Mouse (Mus musculus): ENCODE measurements at regions not wholly inside any gene's neighbourhood (a gene's known extent, or its start where the extent isn't known, plus 50 kb on each side); places are given as distances from the start of the nearest gene placed in this dataset.

GRCm38 (mm10) chr15:67388514-67388913 is 887.8 kb upstream of the Lrrc6 start:
- Histone ChIP-seq H3K9me3 (ENCODE audit: low read length) (no peaks in the 10 kb centered on the region), H3K4me2 (ENCODE audit: low read depth, low read length) (no peak overlapping the region), H3K9ac (replicated peaks) (no peak overlapping the region), H3K4me3 (ENCODE audit: low read depth, low read length) (no peak overlapping the region), H3K36me3 (replicated peaks; ENCODE audit: insufficient read depth, low read length) (no peaks in the 10 kb centered on the region), H3K27me3 (ENCODE audit: insufficient read depth, low read length) (no peaks in the 10 kb centered on the region), H3K4me1 (ENCODE audit: insufficient read depth) (no peaks in the 10 kb centered on the region), H3K27ac (ENCODE audit: low read depth) (no peak overlapping the region)
- TF ChIP-seq CTCF (IDR thresholded peaks at IDR 0.05; ENCODE audit: low read depth) (no peak), EP300 (IDR thresholded peaks at IDR 0.05; ENCODE audit: low read depth) (no peak)
- WGBS (ENCODE audit: insufficient replicate concordance), result 81% methylated on average over 8 of the region's 8 CpGs
- ATAC-seq (no peak), DNase-seq (no peak)

GRCm38 (mm10) chr15:67386896-67387295 is 886.2 kb upstream of the Lrrc6 start:
- H3K36me3 ChIP-seq (replicated peaks; ENCODE audit: insufficient read depth, low read length), result no peaks in the 10 kb centered on the region
- H3K4me3 ChIP-seq (ENCODE audit: low read depth, low read length), result no peak overlapping the region
- no peak for ATAC-seq
- H3K4me2 ChIP-seq (ENCODE audit: low read depth, low read length), result no peak overlapping the region
- no peak overlapping the region for H3K27ac ChIP-seq (ENCODE audit: low read depth)
- no peak overlapping the region for H3K9ac ChIP-seq (replicated peaks)
- H3K27me3 ChIP-seq (ENCODE audit: insufficient read depth, low read length), result no peaks in the 10 kb centered on the region
- DNase-seq, result no peak
- no peaks in the 10 kb centered on the region for H3K9me3 ChIP-seq (ENCODE audit: low read length)
- TF ChIP-seq CTCF (IDR thresholded peaks at IDR 0.05; ENCODE audit: low read depth), result no peak
- no peak for TF ChIP-seq EP300 (IDR thresholded peaks at IDR 0.05; ENCODE audit: low read depth)
- H3K4me1 ChIP-seq (ENCODE audit: insufficient read depth), result no peaks in the 10 kb centered on the region

- H3K4me1 ChIP-seq (ENCODE audit: insufficient read depth), result no peaks in the 10 kb centered on the region
- no peak overlapping the region for H3K9ac ChIP-seq (replicated peaks)
- TF ChIP-seq EP300 (IDR thresholded peaks at IDR 0.05; ENCODE audit: low read depth) (no peak), CTCF (IDR thresholded peaks at IDR 0.05; ENCODE audit: low read depth) (no peak)
- no peak for ATAC-seq
- no peaks in the 10 kb centered on the region for H3K27me3 ChIP-seq (ENCODE audit: insufficient read depth, low read length)
- H3K9me3 ChIP-seq (ENCODE audit: low read length), result no peaks in the 10 kb centered on the region; the same call in 1 of the 2 replicates
- no peak overlapping the region for H3K4me2 ChIP-seq (ENCODE audit: low read depth, low read length)
- 81% methylated on average over 4 of the region's 4 CpGs for WGBS (ENCODE audit: insufficient replicate concordance)
- no peaks in the 10 kb centered on the region for H3K36me3 ChIP-seq (replicated peaks; ENCODE audit: insufficient read depth, low read length)
- no peak for DNase-seq
- H3K4me3 ChIP-seq (ENCODE audit: low read depth, low read length), result no peak overlapping the region
- H3K27ac ChIP-seq (ENCODE audit: low read depth), result no peak overlapping the region
Observed at GRCm38 (mm10) chr15:67373599-67373998, 872.9 kb upstream of the Lrrc6 start.

DNA sequence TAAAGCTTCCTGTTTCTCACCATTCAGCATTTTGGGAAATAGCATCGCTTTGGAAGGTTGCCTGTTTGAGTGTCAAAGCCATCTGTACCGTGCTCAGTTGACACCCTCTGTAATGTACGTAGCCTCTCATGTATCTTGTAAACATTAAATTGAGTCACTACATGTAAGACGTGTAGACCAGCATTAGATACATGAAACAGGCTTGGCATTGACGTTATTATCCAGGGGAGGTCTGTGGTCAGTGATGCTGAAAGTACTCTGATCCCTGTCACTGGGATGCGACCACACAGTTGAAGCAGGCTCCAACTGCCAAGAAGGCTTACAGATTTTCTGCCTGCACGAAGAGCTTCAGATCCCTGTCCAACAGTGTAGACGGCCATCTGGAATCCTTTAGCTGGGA is 872.3 kb upstream of the Lrrc6 start:
- H3K4me1 ChIP-seq (ENCODE audit: insufficient read depth), result no peaks in the 10 kb centered on the region
- no peak for DNase-seq
- no peaks in the 10 kb centered on the region; the same call in 1 of the 2 replicates for H3K9me3 ChIP-seq (ENCODE audit: low read length)
- H3K27me3 ChIP-seq (ENCODE audit: insufficient read depth, low read length), result no peaks in the 10 kb centered on the region
- H3K4me3 ChIP-seq (ENCODE audit: low read depth, low read length), result no peak overlapping the region
- 73% methylated on average over 8 of the region's 8 CpGs for WGBS (ENCODE audit: insufficient replicate concordance)
- no peak for ATAC-seq
- no peaks in the 10 kb centered on the region for H3K36me3 ChIP-seq (replicated peaks; ENCODE audit: insufficient read depth, low read length)
- H3K9ac ChIP-seq (replicated peaks), result no peak overlapping the region
- no peak for TF ChIP-seq CTCF (IDR thresholded peaks at IDR 0.05; ENCODE audit: low read depth)
- TF ChIP-seq EP300 (IDR thresholded peaks at IDR 0.05; ENCODE audit: low read depth), result no peak
- no peak overlapping the region for H3K27ac ChIP-seq (ENCODE audit: low read depth)
- H3K4me2 ChIP-seq (ENCODE audit: low read depth, low read length), result no peak overlapping the region

- peak; percentile 66; the same call in 1 of the 2 replicates for ATAC-seq
- 61% methylated on average over 4 of the region's 4 CpGs for WGBS (ENCODE audit: insufficient replicate concordance)
- DNase-seq, result peak; percentile 42
- H3K36me3 ChIP-seq (replicated peaks; ENCODE audit: insufficient read depth, low read length), result no peaks in the 10 kb centered on the region
- peaks cover 3% of the 10 kb centered on the region; the same call in 1 of the 2 replicates for H3K4me1 ChIP-seq (ENCODE audit: insufficient read depth)
- no peaks in the 10 kb centered on the region for H3K9me3 ChIP-seq (ENCODE audit: low read length)
- H3K27me3 ChIP-seq (ENCODE audit: insufficient read depth, low read length), result no peaks in the 10 kb centered on the region
- H3K4me3 ChIP-seq (ENCODE audit: low read depth, low read length), result no peak overlapping the region
- no peak overlapping the region for H3K9ac ChIP-seq (replicated peaks)
- no peak overlapping the region for H3K27ac ChIP-seq (ENCODE audit: low read depth)
- no peak overlapping the region for H3K4me2 ChIP-seq (ENCODE audit: low read depth, low read length)
- no peak for TF ChIP-seq EP300 (IDR thresholded peaks at IDR 0.05; ENCODE audit: low read depth)
- TF ChIP-seq CTCF (IDR thresholded peaks at IDR 0.05; ENCODE audit: low read depth), result no peak
Observed at GRCm38 (mm10) chr15:67364099-67364756, 863.5 kb upstream of the Lrrc6 start.

- no peak overlapping the region for H3K27ac ChIP-seq (ENCODE audit: low read depth)
- no peaks in the 10 kb centered on the region for H3K36me3 ChIP-seq (replicated peaks; ENCODE audit: insufficient read depth, low read length)
- no peak for ATAC-seq
- 8% methylated on average over 1 of the region's 1 CpGs for WGBS (ENCODE audit: insufficient replicate concordance)
- TF ChIP-seq EP300 (IDR thresholded peaks at IDR 0.05; ENCODE audit: low read depth) (no peak), CTCF (IDR thresholded peaks at IDR 0.05; ENCODE audit: low read depth) (no peak)
- H3K4me3 ChIP-seq (ENCODE audit: low read depth, low read length), result no peak overlapping the region
- no peaks in the 10 kb centered on the region for H3K9me3 ChIP-seq (ENCODE audit: low read length)
- no peak for DNase-seq
- peaks cover 3% of the 10 kb centered on the region; the same call in 1 of the 2 replicates for H3K4me1 ChIP-seq (ENCODE audit: insufficient read depth)
- H3K4me2 ChIP-seq (ENCODE audit: low read depth, low read length), result no peak overlapping the region
- no peaks in the 10 kb centered on the region for H3K27me3 ChIP-seq (ENCODE audit: insufficient read depth, low read length)
- no peak overlapping the region for H3K9ac ChIP-seq (replicated peaks)
Observed at GRCm38 (mm10) chr15:67361012-67361571, 860.4 kb upstream of the Lrrc6 start.
